Mouse (Mus musculus): Measurements from ENCODE around the gene Gm29776. TPM values are rescaled to one million over a fixed set of nuclear protein-coding genes. Genes with fewer than 3 reads are reported as not detected.

The Gm29776 gene
- polyA plus RNA-seq (2012; rRNA removed): 0.43 and 0.56 TPM in 2 replicates

DNA sequence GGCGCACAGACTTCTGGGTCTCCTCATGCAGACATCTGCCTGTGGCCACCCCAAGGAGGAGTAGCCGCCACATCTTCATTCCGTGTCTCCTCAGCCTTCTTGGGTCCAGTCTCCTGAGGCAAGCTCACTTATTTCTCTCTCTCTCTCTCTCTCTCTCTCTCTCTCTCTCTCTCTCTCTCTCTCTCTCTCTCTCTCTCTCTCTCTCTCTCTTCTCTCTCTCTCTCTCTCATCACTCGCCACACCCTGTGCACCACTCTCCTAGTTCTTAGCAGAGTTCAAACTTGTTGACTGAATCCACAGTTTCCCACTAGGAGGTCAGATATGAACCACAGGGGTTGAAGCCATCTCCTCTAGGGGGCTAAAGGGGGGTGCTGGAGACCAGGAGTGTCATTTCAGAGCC is at the start of gene Gm29776:
TSS of gene Gm29776 (minus strand) at position 101 of the 400 bp plus-strand sequence.
- no peak for TF ChIP-seq POLR2A (IDR thresholded peaks at IDR 0.05; ENCODE audit: borderline replicate concordance, extremely low read depth, low read depth, low read length)
- no peak for TF ChIP-seq CTCF (IDR thresholded peaks at IDR 0.05; ENCODE audit: insufficient read depth, low read length)
- no peak for DNase-seq
- Histone ChIP-seq H3K4me1 (ENCODE audit: control insufficient read depth, insufficient read depth, low read length) (no peaks in the 10 kb centered on the region), H3K4me3 (replicated peaks; ENCODE audit: extremely low read depth, low read depth, low read length) (no peak within 1 kb of the TSS)
- WGBS: 59% methylated on average over 4 of the region's 4 CpGs

DNA sequence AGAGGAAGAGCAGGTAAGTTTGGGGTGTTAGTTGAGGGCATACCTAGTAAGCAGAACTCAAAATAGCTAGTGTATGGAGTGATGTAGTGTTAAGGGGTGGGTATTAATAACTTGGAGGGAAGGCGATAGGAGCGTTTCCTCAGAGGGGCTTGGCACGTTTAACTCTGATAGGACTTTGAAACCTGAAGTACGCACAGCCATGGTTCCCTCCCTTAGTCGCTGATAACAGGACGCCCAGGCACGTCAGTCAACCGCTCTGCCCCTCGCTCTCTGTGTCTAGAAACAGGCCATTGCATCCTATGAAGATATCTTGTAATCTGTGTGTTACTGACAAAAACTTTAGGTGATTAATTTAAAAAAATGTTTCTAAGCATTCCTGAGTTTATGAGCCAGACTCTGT is 47.4 kb upstream of the Gm29776 start:
- DNase-seq: no peak
- Histone ChIP-seq H3K4me1 (ENCODE audit: control insufficient read depth, insufficient read depth, low read length) (no peaks in the 10 kb centered on the region), H3K4me3 (replicated peaks; ENCODE audit: extremely low read depth, low read depth, low read length) (no peak overlapping the region)
- no peak for TF ChIP-seq CTCF (IDR thresholded peaks at IDR 0.05; ENCODE audit: insufficient read depth, low read length)
- TF ChIP-seq POLR2A (IDR thresholded peaks at IDR 0.05; ENCODE audit: borderline replicate concordance, extremely low read depth, low read depth, low read length): no peak
- 87% methylated on average over 9 of the region's 9 CpGs for WGBS

DNA sequence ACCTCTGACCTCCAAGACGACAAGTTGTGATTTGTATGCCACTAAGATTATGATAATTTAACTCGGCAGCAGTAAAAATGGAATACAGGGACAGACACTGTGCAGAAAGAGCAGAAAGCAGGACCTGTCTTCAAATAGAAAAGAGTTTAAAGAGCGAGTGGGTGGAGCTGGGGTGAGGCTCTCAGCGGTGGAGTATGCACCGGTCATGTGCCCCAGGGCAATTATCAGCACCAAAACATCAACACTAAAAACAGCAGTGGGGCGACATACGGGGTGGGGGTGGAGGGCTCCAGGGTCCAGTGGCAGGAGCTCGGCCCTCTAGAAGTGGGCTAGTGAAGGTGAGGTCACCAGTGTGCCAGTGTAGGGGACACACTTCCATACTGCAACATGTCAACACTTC is 45.8 kb upstream of the Gm29776 start:
- no peaks in the 10 kb centered on the region for H3K4me1 ChIP-seq (ENCODE audit: control insufficient read depth, insufficient read depth, low read length)
- WGBS: 49% methylated on average over 8 of the region's 8 CpGs
- DNase-seq: no peak
- no peak overlapping the region for H3K4me3 ChIP-seq (replicated peaks; ENCODE audit: extremely low read depth, low read depth, low read length)
- TF ChIP-seq POLR2A (IDR thresholded peaks at IDR 0.05; ENCODE audit: borderline replicate concordance, extremely low read depth, low read depth, low read length) (no peak), CTCF (IDR thresholded peaks at IDR 0.05; ENCODE audit: insufficient read depth, low read length) (no peak)

DNA sequence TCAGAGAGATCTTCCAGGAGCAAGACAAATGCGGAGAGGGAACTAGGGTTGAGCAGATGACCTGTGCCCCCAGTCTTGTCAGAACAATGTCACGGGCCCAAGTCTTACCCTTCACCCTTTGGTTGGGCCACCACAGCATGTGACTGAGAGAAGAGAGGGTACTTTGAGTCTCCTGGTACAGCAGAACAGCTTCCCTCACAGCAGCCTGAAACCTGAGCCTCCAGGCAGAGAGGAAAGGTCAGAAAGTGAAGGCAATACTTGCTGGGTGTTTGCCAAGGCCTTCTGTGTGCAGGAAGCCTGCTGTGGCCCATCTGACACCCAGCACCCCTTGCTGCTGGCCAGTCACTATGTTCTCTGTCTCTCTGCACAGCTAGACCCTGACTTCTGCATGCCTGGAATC is 43.7 kb upstream of the Gm29776 start:
- H3K4me1 ChIP-seq (ENCODE audit: control insufficient read depth, insufficient read depth, low read length): no peaks in the 10 kb centered on the region
- 62% methylated on average over 2 of the region's 2 CpGs for WGBS
- TF ChIP-seq CTCF (IDR thresholded peaks at IDR 0.05; ENCODE audit: insufficient read depth, low read length) (no peak), POLR2A (IDR thresholded peaks at IDR 0.05; ENCODE audit: borderline replicate concordance, extremely low read depth, low read depth, low read length) (no peak)
- no peak overlapping the region for H3K4me3 ChIP-seq (replicated peaks; ENCODE audit: extremely low read depth, low read depth, low read length)
- no peak for DNase-seq

DNA sequence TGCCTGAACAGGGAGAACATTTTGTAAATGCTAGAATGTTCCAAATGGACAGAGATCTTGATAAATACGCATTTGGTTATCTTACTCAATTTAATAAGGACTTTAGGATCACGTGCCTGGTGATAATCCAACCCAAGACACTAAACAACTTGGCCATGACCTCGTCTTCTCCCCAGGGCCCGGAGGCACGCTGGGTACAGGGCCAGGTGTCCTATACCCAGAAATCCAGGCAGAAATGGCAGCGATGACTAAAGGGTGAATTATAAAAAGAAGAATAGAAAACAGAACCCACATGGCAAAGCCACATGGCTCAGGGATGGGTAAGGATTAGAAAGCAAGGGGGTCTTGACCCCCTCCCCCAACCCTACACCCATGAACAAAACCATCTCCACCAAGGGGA is 43.1 kb upstream of the Gm29776 start:
- DNase-seq: no peak
- Histone ChIP-seq H3K4me1 (ENCODE audit: control insufficient read depth, insufficient read depth, low read length) (no peaks in the 10 kb centered on the region), H3K4me3 (replicated peaks; ENCODE audit: extremely low read depth, low read depth, low read length) (no peak overlapping the region)
- WGBS: 71% methylated on average over 6 of the region's 6 CpGs
- TF ChIP-seq CTCF (IDR thresholded peaks at IDR 0.05; ENCODE audit: insufficient read depth, low read length) (no peak), POLR2A (IDR thresholded peaks at IDR 0.05; ENCODE audit: borderline replicate concordance, extremely low read depth, low read depth, low read length) (no peak)

DNA sequence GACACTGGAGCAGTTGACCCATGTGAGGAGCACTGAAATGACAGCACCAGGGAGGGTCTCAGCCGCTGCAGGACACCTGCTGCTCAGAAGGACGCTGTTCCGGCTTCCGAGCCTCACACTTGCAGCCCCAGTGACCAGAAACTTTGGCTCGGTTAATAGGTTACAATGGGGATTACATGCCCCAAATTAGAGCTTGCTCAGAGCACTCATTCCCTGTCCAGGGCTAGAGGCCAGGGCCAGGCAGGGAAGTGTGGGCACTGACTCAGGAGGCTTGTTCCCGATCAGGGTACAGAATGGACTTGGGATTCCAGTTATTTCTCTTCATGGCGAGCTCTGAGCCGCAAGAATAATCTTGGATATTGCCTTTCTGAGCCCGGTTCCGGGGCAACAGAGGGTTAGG is 39.0 kb upstream of the Gm29776 start:
- TF ChIP-seq CTCF (IDR thresholded peaks at IDR 0.05; ENCODE audit: insufficient read depth, low read length) (no peak), POLR2A (IDR thresholded peaks at IDR 0.05; ENCODE audit: borderline replicate concordance, extremely low read depth, low read depth, low read length) (no peak)
- 85% methylated on average over 10 of the region's 10 CpGs for WGBS

DNA sequence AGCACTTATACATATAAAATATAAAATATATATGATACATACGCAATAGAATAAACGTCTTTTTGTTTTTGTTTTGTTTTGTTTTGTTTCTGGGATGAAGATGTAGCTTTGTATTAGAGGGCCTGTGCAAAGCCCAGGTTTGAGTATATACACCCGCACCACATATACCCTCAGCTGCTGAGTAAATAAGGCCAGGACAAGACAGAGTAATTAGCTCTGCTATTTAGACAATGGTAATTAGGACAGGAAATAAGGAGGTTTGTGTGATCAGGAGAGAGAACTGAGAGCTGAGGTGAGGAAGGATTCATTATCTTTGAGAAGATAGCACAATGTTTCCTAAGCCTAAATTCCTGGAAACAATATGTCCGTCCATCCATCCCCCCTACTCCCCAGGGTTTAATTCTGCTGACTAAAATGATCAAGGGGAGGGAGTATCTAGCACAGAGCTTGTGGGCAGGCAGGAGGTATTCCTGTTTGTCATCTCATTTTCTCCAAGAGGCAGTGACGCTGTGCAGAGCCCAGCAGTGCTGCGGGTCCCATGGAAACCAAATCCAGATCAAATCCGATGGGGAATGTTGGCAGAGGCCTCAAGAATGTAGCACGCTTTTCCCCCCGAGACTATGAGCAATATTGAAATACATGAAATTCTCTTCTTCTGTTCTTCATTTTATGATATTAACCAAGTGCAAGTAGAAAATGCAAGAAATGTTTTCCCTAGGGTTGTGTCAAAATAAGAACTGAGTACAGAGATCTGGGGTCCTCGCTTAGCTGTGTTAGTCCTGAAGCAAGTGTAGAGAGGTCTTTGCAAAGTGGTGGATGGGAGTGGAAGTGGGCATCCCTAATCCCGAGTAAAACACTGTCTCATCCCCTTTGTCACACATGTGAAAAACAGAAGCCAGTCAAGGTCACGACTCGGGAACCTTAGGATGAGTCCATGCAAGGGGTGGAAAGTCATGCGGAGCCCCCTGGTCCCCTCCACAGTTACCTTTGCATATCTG is 38.2 kb upstream of the Gm29776 start:
- no peak for DNase-seq
- WGBS: 71% methylated on average over 14 of the region's 14 CpGs
- Histone ChIP-seq H3K4me1 (ENCODE audit: control insufficient read depth, insufficient read depth, low read length) (no peaks in the 10 kb centered on the region), H3K4me3 (replicated peaks; ENCODE audit: extremely low read depth, low read depth, low read length) (no peak overlapping the region)
- no peak for TF ChIP-seq POLR2A (IDR thresholded peaks at IDR 0.05; ENCODE audit: borderline replicate concordance, extremely low read depth, low read depth, low read length)

More for the DNA sequence above, 39.0 kb upstream of the Gm29776 start:
- no peak for DNase-seq
- H3K4me1 ChIP-seq (ENCODE audit: control insufficient read depth, insufficient read depth, low read length): no peaks in the 10 kb centered on the region
- H3K4me3 ChIP-seq (replicated peaks; ENCODE audit: extremely low read depth, low read depth, low read length): no peak overlapping the region

DNA sequence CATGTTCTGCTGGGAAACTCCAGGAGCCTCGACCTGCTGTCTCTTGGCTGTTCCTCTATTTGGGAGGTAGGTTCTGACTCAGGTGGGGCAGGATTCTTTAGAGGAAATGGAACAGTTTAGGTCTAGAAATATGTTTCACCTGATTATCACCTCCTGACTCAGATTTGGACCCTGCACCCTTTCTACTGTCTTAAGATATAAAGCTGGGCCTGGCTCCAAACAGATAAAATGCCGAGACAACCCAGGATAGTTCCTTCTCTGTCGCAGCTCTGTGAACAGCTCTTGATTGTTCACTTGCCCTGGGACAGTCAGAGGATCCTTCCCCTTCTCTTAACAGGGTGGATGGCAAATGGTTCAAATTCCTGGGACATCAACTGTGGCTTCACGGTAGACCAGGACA is 36.6 kb upstream of the Gm29776 start:
- Histone ChIP-seq H3K4me3 (replicated peaks; ENCODE audit: extremely low read depth, low read depth, low read length) (no peak overlapping the region), H3K4me1 (ENCODE audit: control insufficient read depth, insufficient read depth, low read length) (no peaks in the 10 kb centered on the region)
- DNase-seq: no peak
- WGBS: 69% methylated on average over 4 of the region's 4 CpGs
- TF ChIP-seq POLR2A (IDR thresholded peaks at IDR 0.05; ENCODE audit: borderline replicate concordance, extremely low read depth, low read depth, low read length) (no peak), CTCF (IDR thresholded peaks at IDR 0.05; ENCODE audit: insufficient read depth, low read length) (no peak)

DNA sequence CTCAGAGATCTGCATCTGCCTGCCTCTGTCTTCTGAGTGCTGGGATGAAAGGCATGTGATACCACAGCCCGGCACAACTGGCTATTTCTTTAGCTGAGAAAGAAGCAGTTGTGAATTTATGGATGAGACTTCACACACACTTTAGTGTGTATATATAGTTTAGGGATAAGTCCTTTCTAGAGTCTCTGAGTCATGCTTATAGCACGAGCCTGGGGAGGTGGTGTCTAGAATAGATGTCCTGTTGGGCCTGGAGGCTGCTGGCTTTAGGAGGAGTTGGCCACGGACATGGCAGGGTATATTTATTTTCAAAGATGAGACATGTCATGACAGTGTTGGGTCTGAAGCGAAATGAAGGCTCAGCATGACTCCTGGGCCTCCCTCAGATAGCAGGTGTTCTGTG is 35.4 kb upstream of the Gm29776 start:
- DNase-seq: no peak
- TF ChIP-seq CTCF (IDR thresholded peaks at IDR 0.05; ENCODE audit: insufficient read depth, low read length) (no peak), POLR2A (IDR thresholded peaks at IDR 0.05; ENCODE audit: borderline replicate concordance, extremely low read depth, low read depth, low read length) (no peak)
- WGBS: 69% methylated on average over 4 of the region's 4 CpGs
- Histone ChIP-seq H3K4me3 (replicated peaks; ENCODE audit: extremely low read depth, low read depth, low read length) (no peak overlapping the region), H3K4me1 (ENCODE audit: control insufficient read depth, insufficient read depth, low read length) (no peaks in the 10 kb centered on the region)

DNA sequence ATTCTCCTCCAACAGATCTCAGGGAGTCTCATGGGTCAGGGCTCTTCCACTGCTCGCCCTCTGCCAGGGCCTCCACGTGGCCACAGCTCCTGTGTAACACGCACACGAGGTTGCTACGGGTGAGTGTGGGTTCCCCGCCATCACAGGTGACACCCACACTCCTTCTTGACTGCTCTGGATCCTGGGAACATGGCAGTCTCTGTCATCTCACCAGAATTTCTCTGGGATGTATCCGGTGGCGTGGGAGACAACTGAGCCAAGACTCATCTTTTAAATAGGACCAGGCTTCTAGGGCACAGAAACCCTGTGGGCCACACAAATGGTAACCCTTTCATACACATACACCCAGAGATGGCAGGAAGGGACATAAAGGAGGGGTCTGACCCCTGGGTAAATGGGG is 33.6 kb upstream of the Gm29776 start:
- 85% methylated on average over 8 of the region's 8 CpGs for WGBS
- no peak for DNase-seq
- TF ChIP-seq CTCF (IDR thresholded peaks at IDR 0.05; ENCODE audit: insufficient read depth, low read length) (no peak), POLR2A (IDR thresholded peaks at IDR 0.05; ENCODE audit: borderline replicate concordance, extremely low read depth, low read depth, low read length) (no peak)
- Histone ChIP-seq H3K4me3 (replicated peaks; ENCODE audit: extremely low read depth, low read depth, low read length) (no peak overlapping the region), H3K4me1 (ENCODE audit: control insufficient read depth, insufficient read depth, low read length) (no peaks in the 10 kb centered on the region)

All from lung, adult 2 months (tissue).